Mouse (Mus musculus): ENCODE measurements around the gene Emcn.

Gene Emcn

DNA sequence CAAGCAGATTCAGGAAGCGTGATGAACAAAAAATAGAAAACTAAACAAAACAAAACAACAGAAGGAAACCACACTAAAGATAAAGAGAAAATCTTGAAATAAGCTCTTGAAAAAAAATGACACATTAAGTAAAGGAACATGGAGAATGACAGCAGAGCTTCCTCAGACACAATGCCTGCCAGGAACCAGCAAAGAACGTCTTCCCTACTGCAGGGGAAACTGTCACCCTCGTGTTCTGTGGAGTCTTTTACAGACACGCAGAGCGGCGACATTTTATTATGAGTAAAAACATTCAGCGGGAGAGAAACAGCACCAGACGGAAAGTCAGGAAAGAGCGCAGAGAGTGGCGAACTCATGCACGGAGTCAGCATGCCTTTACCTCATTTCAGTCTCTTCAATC lies 54.7 kb downstream of the Emcn start:
- DNase-seq (ENCODE audit: low spot score in 2 of 2) = peak; percentile 20 to 27

DNA sequence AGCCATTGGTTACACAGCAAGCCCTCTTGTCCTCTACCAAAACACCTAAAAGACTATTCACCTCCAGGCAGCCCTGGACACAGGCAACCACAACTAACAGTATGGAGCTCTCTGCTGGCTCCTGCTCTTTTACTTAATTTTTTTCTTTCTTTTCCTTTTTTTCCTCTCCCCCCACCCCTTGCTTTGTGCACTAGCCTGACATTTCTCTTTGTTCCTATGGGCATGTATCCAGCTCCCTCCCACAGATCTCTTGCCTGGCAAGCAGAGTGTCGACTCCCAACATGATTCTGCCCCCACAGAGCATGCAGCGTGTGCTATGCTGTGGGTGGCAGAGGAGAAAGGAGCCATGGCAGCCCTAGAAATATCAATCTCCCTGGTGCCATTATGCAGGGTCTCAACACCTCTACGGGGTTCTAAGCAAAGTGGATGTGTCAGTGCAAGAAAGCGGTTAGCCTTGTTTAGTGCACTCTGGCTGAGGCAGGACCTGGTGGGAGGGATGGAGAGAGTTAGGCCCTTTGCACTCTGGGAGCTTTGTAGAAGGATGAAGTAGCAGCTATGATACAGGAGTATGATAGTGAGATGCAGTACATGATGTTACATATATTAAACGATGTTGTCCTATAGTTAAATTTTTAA lies 74.7 kb downstream of the Emcn start:
- peak; percentile 79 to 84 for DNase-seq (ENCODE audit: low spot score in 2 of 2)

GRCm38 (mm10) chr3:137418636-137419035 lies 77.8 kb downstream of the Emcn start:
- DNase-seq (ENCODE audit: low spot score in 2 of 2) = no peak

DNA sequence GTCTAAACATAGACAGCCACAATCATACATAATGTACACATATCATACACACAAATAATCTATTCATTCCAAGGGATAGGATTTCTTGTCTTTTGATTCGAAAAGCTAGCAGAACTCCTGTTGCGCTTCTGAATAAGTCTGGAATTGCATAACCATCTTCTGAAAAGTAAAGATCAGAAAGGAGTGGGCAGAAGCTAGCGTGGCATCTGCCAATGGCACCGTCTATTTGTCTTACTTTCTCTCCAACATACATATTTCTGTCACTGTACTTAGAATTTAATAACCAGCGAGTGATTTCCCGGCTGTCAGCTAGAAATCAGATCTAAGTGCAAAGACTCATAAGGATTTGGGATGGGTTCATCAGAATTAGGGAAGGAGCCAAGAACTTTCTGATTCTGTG lies 88.6 kb downstream of the Emcn start:
- DNase-seq (ENCODE audit: low spot score in 2 of 2) = no peak

GRCm38 (mm10) chr3:137464902-137465629 lies 124.2 kb downstream of the Emcn start:
- no peak for DNase-seq (ENCODE audit: low spot score in 2 of 2)

DNA sequence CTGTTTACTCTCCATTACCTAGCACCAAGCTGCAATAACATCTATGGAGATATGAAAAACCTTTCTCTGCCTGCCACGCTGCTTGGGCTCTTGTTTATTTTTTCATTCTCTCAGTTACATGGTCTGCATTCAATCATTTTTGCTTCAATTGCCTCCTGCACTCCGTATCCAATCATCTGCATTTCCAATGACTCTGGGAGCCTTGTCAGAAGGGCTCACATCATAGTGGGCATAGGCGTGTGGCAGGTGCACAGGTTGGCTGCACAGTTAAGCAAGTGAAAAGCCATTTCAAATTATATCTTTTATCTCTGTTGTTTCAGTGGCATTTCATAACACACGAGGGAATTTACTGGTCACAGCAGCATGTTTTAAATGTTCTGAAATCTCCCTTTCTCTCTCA lies 125.1 kb downstream of the Emcn start:
- DNase-seq (ENCODE audit: low spot score in 2 of 2) = no peak

DNA sequence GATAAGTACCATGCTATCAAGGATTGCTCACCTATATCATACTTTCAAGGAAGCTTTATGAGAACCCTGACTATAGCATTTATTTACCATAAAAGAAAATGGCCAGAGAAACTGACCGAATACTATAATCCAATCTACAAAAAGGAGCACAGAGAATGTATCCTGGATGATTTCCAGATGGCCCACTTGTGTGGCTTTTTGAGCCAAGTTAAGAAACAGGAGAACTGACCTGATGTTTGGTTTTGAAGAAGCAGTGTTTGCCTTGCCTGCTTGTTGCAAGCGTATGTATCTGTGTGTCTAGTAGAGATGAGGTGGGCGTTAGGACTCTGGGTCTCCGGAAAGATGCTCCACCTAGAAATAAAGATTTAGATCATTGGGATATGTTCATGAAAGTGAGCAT lies 125.9 kb downstream of the Emcn start:
- no peak for DNase-seq (ENCODE audit: low spot score in 2 of 2)

DNA sequence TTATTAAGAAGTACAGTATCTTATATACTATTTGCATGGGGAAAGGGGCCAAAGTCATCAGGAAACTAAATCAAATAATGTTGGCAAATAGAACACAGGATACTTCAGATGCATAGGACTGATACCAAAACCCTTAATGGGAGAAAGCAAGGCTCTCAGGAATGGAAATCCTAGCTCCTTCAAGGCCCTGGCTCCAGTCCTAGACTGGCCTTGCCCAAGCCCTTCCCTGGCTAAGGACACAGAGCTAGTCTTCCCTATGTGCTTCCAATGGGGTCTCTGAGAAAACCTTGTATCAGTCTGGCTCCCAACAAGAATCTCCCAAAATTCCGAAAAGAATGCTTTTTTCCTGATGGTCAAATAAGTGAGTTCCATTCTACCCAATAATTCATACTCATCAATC lies 126.5 kb downstream of the Emcn start:
- no peak for DNase-seq (ENCODE audit: low spot score in 2 of 2)

DNA sequence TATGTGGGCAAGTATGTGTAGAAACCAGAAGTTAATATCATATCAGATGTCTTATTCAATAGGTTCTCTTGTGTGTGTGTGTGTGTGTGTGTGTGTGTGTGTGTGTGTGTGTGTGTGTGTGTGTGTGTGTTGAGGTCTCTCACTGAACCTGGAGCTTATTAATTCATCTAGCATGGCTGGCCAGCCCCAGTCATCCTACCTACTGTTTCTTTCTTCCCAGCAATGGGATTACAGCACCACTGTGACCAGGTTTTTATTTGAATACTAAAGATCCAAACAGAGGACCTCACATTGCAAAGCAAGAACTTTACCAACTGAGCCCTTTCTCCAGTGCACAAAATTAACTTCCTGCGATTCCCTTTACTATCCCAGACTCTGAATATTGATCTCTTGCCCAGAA lies 131.3 kb downstream of the Emcn start:
- no peak for DNase-seq (ENCODE audit: low spot score in 2 of 2)

GRCm38 (mm10) chr3:137479761-137480339 lies 139.0 kb downstream of the Emcn start:
- peak in 1 of 2 experiments; percentile 25 for DNase-seq (ENCODE audit: low spot score in 2 of 2)

DNA sequence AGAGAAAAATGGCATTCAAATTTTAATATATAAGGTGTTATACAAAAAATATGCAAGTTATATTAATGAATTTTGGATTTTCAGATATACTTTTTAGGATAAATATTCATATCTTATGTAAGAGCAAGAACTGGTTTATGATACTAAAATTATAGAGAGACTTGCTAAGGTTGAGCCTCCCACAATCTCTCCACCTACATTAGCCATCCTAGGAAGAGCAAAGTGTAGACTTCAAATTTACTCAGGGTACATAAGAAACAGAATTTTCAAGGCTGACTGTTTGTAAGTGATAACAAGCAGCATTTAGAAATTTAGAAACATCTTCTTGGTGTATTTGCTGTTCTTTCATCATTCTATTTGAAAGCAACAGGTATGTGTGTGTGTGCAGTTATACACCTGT lies 140.3 kb downstream of the Emcn start:
- DNase-seq (ENCODE audit: low spot score in 2 of 2) = no peak
